Mouse (Mus musculus) left cerebral cortex, postnatal 10 days (tissue): ENCODE measurements around the gene Gm20388. TPM values are rescaled to one million over a fixed set of nuclear protein-coding genes. Genes with fewer than 3 reads are reported as not detected.

Source experiments
- DNase-seq, 2 experiments: peaks; one replicate each; pipeline ENCODE4 v3.0.0; 2021 to 2022; ENCODE audit warnings: low spot score in 2 of 2, mixed read lengths in 1 of 2; ENCODE audit errors: extremely low spot score in 1 of 2
- intact Hi-C: fragments of 180-260 bp; cut with DNase I; formaldehyde crosslinking; loops from one replicate; pipeline ENCODE4 v1.15.1; 2025
- total RNA-seq, 2 experiments: library from RNA; stranded (reverse); gene quantifications; 2 replicates each; pipeline ENCODE4 v1.2.3; 2021

Gm20388 gene
- total RNA-seq, 2 experiments from 2014 or later: 4.4 to 9.0 TPM

- intact Hi-C loops: no loop called here
- DNase-seq: peak; percentile 90 to 91
Observed at GRCm38 (mm10) chr8:120382436-120383203, 472.0 kb downstream of the Gm20388 start.

DNA sequence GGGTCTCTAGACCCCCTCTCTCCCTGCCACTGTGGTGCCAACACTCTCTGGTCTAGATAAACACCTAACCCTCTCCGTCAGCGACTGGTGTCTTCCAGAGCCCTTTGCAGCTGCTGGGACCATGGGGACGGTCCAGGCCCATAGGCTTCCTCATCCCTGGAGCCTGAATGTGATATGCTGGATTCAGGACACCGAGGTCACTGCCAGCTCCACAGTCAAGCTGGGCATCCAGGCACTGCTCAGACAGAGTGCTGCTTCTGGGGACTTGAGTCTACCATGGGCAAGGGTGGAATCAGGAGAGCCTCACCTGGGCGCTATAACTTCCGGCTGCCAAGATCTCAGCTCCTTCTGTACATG, 472.5 kb downstream of the Gm20388 start:
- intact Hi-C loops: no loop called here
- no peak for DNase-seq

- intact Hi-C loops: no loop called here
- no peak for DNase-seq
Observed at GRCm38 (mm10) chr8:120383713-120384112, 473.1 kb downstream of the Gm20388 start.

DNA sequence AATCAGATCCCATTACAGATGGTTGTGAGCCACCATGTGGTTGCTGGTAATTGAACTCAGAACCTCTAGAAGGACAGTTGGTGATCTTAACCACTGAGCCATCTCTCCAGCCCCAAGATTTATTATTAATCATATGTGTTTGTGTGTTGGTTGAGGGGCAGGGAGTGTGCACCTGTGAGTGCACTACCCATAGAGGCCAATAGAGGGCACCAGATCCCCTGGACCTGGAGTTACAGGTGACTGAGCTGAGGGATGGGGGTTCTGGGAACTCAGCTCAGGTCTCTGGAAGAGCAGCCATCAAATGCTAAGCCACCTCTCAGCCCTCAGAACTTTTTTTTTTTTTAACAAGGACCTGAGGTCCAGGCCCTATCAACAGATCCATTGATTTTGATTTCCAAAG, 474.1 kb downstream of the Gm20388 start:
- intact Hi-C loops: no loop called here

GRCm38 (mm10) chr8:120388246-120388645, 477.6 kb downstream of the Gm20388 start:
- intact Hi-C loops: no loop called here
- no peak for DNase-seq

More for the DNA sequence above, 474.1 kb downstream of the Gm20388 start:
- no peak for DNase-seq

GRCm38 (mm10) chr8:120390598-120390997, 480.0 kb downstream of the Gm20388 start:
- DNase-seq: no peak
- intact Hi-C loops: no loop called here

DNA sequence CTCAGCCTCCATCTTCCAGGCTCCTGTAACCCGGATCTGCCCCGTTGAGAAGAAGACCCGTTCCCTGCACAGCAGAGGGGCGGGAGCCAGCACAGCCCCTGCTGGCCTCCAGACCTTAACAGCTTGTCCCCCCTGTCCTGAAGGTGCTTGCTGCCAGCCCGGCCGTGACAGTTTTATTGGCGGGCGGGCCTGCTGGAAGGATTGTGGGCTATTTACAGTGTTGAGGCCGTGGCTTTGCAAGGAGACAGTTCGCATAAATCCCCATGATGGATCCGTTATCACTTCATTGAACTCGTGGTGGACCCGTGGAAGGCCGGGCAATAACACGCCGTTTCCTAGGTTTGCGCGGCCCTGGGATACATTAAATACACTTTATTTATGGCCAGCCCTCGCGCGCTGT, 481.2 kb downstream of the Gm20388 start:
- intact Hi-C loops: no loop called here

DNA sequence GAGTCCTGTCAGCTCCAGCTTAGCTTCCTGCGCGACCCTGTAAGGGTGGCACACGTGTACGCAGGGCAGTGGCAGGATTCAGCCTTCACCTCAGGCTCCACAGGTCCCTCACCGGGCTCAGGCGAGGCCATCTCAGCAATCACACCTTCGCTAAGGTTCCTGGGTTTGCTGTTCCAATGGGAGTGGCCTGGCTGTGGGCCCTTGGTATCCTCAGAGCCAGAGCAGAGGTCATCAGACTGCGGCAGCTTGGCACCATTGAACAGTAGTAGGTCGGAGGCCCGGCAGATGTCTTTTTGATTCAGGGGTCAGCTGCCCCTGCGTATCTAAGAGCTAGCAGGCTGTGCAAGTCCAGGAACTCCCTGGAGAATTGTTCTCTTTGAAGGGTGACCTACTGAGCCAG, 482.4 kb downstream of the Gm20388 start:
- no peak for DNase-seq
- intact Hi-C loops: no loop called here

More for the DNA sequence above, 481.2 kb downstream of the Gm20388 start:
- DNase-seq: no peak

DNA sequence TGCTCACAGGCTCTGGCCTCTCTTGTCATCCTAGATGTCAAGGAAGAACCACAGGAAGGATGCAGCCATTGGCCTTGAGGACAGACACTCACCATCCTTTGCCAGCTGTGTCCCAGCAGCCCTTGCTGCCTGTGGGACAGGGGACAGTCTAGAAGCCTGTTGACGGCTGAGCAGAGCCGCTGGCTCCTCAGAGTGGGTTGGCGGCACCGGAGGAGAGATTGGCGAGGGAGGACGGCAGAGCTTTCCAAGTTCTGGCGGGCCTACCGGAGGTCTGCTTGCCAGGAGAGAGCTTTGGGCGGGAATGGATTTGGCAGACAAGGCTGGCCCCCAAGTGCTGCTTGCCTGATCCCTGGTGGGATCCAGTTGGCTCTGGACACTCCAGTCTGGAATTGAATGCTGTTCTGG, 483.2 kb downstream of the Gm20388 start:
- DNase-seq: peak; percentile 57 to 76
- intact Hi-C loops: no loop called here

GRCm38 (mm10) chr8:120395892-120396291, 485.3 kb downstream of the Gm20388 start:
- intact Hi-C loops: no loop called here
- no peak for DNase-seq

DNA sequence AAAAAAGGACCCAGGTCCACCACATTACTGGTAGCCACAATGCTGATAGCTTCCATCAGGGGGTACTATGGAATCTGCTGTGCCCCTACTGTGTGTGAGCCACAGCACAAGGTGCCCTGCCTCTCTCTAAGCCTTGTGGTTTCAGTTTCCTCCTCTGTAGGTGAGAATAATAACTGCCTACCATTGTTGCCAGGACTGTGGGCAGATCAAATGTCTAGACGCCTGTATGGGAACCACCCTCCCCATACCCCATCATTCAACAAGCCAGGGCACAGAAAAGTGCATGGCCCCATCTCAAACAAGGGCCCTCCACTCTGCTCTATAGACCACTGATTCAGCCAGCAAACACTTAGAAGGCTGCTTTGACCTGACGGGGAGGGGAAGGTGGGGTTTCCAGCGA, 486.1 kb downstream of the Gm20388 start:
- intact Hi-C loops: no loop called here
- no peak for DNase-seq

- intact Hi-C loops: no loop called here
- peak in 1 of 2 experiments; percentile 58 for DNase-seq
Observed at GRCm38 (mm10) chr8:120397444-120398411, 487.1 kb downstream of the Gm20388 start.

DNA sequence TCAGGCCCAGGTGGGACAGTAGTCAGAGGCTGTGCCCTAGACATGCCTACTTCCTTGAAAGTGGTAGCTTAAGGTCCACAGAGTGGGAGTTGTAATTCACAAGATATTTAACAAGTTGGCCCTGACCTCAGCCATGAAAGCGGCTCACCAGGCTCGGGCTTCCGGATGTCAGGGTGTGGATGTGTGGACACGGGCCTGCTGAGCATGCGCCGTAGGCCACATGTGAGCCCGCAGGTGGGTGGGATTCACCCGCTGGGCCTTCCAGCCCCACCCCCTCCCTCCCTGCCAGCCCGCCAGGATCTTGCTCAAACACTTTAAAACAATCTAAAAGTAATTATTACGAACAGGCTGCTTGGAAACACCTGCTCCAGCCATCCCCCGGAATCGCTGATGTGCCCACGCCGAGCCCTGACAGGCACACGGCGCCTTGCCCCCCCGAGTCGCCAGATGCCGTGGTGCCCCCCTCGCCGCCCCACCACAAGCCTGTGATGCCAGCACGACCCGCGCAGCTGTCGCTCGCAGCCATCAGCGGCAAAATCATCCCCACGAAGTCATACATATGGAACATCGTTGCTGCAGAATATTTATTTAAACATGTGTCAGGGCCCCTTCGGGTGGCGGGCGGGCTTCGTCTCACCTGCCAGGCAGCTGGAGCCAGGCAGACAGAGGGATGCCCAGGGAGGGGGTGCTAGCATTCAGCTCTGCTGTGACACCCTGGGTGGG, 488.7 kb downstream of the Gm20388 start:
- no peak for DNase-seq
- intact Hi-C loops: no loop called here

GRCm38 (mm10) chr8:120401216-120401615, 490.6 kb downstream of the Gm20388 start:
- intact Hi-C loops: no loop called here
- no peak for DNase-seq

- intact Hi-C loops: no loop called here
Observed at GRCm38 (mm10) chr8:120401712-120402111, 491.1 kb downstream of the Gm20388 start.

DNA sequence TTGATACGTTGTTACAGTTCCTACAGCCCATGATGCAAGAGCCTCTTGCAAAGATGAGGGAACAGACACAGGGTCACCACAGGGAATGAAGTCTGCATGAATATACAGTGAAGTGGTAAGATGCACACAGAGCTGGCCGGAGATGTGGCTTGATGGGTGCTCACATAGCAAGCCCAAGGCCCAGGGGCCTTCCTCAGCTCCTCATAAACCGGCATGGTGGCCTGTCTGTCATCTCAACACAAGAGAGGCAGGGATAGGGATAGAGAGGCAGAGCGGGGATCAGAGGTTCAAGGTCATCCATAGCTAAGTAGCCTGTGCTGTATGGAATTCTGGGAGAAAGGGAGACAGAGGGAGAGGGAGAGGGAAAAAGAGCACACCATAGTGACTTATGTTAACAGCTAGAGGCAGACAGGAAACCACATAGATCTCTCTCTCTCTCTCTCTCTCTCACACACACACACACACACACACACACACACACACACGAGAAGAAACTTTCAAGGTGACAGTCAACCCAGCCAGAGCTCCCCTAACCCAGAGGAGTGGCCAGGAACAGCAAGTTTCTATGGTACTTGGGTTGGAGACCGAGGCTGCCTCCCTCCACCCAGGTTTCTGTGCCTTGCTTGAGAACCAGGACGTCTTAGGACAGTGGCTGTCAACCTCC, 493.1 kb downstream of the Gm20388 start:
- intact Hi-C loops: no loop called here
- no peak for DNase-seq

More at GRCm38 (mm10) chr8:120401712-120402111, 491.1 kb downstream of the Gm20388 start:
- no peak for DNase-seq

DNA sequence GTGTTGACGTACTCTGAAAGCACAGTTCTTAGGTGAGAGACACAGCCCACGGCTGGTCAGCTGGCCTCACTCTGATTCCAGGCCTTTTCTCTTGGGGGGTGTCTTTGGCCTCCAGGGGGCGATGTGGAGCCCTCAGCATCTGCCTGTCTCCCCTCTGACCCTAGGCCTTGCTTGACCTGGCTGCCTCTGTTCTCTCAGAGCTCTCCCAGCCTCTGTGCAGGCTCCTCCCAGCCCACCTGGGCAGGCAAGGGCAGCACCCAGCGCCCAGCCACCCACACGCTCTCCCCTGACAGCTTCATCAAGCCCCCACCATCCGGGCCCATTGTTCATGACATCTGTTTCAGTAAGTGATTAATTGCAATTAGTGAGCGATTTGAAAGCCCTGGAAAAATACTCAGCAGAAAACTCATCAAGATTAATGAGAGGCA, 494.0 kb downstream of the Gm20388 start:
- intact Hi-C loops: loop anchor here (5.0 kb wide), 1 partner anchor 133 kb away; no protein-coding TSS in a partner anchor
- DNase-seq: peak in 1 of 2 experiments; percentile 62

GRCm38 (mm10) chr8:120406008-120406632, 495.5 kb downstream of the Gm20388 start:
- intact Hi-C loops: loop anchor here (5.0 kb wide), 1 partner anchor 131 kb away; no protein-coding TSS in a partner anchor
- DNase-seq: no peak
